Mouse (Mus musculus) adrenal gland, adult 8-10 months (tissue): ENCODE measurements around the gene Gm20388. TPM values are rescaled to one million over a fixed set of nuclear protein-coding genes. Genes with fewer than 3 reads are reported as not detected.

Experiments
- DNase-seq: peaks from one replicate; pipeline ENCODE4 v3.0.0; 2022
- total RNA-seq, 4 experiments: library from RNA; stranded (reverse); gene quantifications; 2 replicates each; pipeline ENCODE4 v1.2.4; 2022

Gene Gm20388
- total RNA-seq, 4 experiments from 2014 or later = 1.7 to 16.9 (median 5.8) TPM

DNA sequence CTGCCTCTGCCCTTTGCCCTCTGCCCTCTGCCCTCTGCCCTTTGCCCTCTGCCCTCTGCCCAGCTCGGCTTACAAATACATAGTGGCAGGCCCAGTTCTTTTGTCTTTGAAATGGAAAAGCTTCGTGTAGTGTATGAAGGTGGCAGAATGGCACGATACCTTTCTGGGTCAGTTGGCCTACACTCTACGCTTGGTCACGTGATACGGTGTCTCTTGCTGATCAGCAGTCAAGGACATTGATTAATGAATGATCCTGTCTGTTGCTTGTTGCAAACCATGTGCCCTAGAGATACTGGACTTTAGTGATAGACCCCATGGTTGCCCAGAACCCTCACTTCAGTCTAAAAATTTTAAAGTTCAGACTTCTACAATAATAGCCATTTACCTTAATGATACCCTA is 4400.5 kb downstream of the Gm20388 start:
- no peak for DNase-seq

DNA sequence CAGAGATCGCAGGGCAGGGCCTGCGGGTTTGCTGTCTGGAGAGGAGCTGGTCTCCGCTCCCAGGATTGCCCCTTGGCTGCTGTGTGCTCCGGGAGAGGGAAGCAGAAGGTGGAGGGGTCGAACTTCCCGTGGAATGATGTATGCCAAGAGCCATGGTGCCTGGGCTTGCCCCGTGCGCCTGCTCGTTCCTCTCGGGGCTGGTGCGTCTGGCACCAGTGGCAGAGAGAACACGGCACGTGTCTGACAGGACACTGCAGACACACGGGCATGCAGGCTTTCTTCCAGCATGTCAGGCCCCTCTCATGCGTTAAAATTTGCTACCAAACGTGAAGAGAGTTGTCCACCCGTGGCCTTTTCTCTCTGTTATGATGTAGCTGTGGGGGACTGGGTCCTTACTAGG is 4401.1 kb downstream of the Gm20388 start:
- no peak for DNase-seq

DNA sequence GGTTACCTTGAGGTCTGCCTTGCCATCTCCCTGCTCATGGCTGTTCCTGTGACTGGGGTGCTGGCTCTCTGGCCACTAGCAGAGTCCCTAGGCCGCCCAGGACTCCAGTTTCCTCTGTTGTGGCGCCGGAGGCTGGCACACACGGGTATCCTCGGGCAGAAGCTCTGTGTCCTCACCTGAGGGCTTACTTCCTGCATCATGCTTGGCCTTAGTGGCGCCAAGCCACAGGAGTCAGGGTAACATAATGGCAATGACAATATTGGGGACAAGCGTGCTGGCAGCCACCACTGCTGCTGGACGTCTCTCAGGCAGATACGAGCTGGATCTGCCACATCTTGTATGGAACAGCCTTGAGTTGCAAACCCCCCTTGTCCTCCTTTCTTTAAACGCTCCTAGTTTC is 4401.6 kb downstream of the Gm20388 start:
- DNase-seq = no peak

DNA sequence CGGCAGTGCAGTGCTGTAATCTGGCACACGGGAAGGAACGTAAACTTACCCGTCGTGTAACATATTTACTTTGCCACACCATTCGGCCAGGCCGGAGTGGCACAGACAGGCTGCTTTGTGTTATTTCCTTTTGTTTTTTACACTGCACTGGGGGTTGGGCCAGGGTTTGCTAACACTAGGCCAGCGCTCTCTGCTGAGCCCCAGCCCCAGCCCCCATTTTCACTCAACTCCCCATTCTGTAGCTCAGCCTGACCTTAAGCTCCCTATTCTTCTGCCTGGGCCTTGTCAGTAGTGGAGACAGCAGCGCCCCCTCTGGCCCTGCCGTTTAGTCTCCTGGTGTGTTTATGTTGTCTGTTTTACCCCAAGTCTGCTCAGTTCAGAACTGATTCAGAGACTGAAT is 4404.2 kb downstream of the Gm20388 start:
- DNase-seq = no peak

DNA sequence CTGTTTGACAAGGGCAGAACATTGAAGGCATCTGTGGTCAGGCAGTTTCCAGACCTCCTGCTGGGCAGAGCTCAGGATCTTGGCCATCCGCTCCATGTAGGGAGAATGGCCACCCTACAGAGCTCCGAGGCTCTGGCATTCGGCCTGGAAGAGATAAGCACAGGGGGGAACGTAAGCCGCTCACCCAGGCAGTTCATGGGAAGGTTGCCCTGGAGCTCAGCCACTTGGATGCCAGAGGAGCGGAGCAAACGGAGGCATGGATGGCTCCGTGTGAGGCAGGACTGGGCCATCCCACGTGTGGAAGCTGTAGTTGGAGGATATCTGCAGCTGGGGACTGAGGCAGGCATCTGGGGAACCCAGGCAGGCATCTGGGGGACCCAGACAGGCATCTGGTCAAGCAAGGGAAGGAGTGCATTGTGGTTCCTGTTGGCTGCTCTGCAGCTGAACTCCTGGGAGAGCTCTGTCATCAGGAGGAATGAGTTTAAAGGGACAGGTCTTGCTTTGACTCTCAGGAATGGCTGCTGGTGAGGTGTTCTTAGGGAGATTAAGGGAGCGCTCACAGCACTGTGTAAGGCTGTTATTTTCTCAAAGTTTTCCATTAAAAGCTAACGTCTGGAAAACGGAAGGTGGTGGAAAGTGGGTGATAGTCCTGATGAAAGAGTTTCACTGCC is 4406.0 kb downstream of the Gm20388 start:
- peak; percentile 55 for DNase-seq

DNA sequence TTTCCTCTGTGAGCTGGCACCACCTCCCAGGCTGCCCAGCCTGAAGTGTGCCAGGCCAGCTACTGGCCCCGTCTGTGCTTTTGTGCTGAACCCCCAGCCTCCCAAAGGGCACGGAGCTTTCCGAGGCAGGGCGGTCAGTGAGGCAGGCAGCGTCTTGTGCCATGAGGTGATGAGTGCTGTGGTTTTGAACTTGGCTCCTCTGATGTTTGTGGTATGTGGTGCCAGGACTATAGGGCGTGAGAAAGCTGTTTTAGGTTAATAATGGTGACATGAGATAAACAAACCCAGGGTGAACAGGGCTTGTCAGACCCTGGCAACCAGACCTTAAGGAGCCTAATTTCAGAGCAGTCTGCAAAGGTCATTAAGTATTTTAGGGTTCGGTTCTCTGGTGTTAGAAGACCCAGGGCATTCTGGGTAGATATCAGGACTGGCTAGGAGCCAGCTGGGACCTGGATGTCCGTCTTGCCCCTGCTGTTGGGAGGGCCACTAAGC is 4406.6 kb downstream of the Gm20388 start:
- DNase-seq = no peak

DNA sequence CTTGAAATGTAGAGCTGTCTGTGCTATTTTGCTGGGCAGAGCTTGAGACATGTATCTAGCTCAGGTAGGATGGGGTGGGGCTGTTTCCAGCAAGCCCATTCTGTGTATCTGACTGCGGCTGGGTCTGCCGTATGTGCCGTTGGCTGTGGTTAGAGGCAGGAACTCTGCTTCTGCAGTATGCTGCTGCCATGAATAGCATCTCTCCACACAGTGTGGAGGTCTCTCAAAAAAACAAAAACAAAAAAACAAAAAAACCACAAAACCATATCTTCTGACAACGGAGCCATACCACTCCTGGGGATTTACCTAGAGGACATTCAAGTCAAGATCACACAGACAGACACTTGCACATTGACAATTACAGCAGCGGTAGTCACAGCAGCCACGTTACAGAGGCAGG is 4407.2 kb downstream of the Gm20388 start:
- DNase-seq = no peak

DNA sequence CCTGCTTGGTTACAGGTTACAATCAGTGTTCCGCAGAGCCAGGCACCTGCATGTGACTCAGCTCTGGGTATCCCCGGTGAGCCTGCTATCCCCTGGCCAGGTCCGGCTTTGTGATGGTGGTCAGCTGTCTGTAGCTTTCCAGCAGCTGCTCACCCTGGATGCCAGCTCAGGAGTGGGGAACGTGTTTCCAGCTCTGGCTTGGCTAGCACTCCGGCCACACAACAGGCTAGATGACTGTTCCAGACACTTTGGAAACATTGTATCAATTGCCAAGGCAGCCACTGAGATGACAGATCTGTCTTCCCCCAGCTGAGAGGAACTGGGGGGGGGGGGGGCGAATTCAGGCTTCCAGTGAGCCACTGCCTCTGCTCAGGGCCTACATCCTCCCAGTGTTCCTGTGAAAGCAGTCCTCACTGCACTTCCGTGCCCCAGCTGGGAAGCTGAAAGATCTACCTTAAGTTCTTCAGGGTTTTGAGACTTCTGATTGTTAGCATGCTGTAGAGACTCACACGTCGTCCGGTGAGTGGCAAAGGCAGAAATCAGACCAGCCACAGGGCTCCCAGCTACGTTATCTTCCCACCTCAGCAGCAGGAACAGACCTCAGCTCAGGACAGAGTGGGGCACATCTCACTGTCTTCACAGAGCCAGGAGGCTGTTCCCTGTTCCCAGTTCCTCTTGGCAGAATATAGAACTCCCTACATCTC is 4408.1 kb downstream of the Gm20388 start:
- DNase-seq = no peak

DNA sequence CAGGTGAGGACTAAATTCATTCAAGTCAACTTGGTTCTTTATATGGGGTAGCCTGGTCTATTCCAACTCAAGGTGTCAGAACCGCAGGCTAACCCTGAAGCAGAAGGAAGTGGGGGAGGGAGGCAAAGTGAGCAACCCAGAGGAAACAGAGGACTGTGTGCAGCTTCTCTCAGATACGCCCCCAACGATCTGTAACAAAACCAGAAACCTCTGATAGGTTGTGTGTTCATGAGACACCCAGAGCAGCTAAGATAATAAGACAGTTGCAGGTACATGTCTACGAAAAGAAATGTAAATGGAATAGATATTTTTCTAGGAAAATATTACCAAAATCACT is 4408.6 kb downstream of the Gm20388 start:
- no peak for DNase-seq

DNA sequence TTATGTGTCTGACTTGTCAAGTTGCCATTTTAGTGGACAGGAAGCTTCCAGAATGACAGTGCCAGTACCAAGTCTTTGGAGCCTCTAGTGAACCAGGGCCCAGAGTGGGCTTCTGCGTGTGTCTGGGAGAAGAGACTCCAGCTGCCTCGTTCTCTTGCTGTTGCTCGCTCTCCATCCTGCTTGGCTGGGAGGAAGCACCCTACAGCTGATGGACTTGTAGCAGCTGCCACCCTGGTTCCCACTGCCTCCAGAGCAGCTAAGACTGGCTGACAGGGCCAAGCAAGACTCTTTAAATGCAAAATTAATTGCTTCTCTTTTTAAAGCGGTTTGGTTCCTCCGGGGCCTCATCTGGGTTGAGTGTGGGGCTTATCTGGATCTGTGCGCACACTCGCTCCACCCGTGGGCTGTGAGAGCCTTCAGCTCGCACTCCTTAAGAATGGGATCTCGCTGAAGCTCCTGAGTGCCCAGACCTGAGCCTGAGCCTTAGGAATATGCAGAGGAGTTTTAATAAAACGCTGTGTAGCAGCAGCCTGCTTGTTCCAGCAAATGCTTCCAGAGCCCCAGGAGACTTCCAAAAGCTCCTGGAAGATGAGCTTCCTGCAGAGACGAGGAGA is 4410.7 kb downstream of the Gm20388 start:
- DNase-seq = no peak

DNA sequence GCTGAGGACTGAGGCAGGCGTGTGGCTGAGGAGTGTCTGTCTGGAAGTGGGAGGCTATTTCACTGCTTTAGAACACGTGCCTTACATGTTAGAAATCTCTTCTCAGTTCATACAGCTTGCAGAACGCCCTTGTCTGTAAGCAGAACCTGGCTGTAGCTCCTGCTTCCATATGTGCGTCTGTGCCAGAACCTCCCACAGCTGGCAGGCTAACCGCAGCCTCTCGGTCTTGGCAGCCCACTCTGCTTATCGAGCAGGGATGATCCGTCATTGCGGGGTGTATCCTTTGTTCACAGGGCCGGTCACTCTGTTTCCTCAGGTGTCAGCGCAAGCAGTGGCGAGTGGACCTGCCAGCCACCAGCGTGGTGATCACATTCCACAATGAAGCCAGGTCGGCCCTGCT is 4412.7 kb downstream of the Gm20388 start:
- DNase-seq = no peak

DNA sequence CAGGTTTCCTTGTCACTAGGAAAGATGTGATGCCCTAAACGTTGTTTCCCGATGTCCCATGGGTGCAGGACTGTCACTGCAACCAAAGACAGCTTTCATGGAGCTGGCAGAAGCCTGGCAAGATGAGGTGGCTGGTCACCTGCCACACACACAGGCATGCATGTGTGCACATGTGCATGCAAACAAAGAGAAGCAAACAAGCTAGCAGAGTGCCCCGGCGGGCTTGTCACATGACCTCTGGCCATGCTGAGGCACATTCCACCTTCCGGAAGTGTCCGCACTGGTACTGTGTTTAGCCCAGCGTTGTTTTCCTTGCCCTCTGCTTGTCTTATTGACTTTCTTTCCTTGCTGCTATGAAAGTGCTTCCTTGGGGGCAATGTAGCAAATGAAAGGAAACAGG is 4417.6 kb downstream of the Gm20388 start:
- no peak for DNase-seq

DNA sequence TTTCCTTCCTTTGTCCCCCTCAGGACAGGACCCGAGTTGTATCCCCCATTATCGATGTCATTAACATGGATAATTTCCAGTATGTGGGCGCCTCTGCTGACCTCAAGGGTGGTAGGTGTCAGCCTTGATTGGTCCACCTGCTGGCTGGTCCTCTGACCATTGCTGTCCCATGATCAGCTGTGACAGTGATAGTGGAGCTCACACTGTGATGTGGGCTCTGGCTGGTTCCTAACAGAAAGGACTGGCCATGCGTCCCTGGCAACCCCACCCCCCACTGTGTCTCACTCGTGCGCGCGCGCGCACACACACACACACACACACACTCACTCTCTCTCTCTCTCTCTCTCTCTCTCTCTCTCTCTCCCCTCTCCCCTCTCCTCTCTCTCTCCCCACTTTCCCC is 4419.0 kb downstream of the Gm20388 start:
- DNase-seq = no peak

DNA sequence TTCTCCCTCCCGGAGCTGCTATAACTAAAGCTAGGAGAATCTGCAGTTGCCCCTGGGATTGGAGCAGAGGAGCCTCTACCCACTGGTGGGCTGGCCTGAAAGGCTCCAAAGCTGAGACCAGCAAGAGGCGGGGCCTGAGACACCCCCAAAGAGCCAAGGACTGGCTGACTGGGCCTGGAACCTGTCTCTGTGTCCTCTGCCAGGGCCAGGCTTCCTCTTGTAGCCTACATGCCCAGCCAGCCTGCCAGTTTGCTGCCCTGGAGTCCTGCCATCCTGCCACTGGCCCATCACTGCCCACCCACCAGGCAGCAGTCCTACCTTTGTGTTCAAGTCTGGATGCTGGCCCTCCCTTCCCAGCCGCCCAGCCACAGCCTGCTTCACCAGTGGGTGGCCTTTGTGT is 4419.8 kb downstream of the Gm20388 start:
- no peak for DNase-seq

DNA sequence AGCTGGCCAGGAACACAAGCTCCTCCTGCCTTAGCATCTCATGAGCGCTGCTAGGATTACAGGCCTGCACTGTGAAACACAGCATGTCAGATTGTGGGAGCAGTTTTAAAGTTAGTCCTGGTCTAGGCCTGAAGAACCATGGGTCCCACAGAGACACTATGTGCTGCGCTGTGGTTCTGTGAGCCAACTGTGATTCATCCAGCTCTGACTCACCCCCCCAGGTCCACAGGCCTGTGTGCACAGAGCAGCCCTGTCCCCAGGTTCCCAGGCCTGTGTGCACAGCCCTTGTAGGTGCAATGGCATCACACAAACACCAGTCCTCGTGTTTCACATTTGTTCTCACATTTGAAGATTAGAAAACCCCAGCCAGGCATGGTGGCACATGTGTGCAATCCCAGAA is 4420.5 kb downstream of the Gm20388 start:
- peak; percentile 29 for DNase-seq

DNA sequence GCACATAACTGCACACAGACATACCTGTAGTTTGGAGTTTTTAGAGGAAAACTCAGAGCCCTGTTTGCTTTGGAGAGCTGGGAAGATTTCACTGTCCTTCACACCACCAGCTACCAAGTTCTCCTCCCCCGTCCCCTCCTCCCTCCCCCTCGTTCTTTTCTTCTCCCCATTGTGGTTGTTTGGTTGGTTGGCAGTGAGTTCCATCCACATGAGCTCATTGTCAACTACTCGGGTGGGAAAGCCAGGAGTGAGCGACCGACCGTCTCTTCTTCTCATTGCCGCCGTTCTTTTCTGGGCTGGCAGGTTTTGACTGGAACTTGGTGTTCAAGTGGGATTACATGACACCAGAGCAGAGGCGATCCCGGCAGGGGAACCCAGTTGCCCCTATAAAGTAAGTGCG is 4421.1 kb downstream of the Gm20388 start:
- no peak for DNase-seq

DNA sequence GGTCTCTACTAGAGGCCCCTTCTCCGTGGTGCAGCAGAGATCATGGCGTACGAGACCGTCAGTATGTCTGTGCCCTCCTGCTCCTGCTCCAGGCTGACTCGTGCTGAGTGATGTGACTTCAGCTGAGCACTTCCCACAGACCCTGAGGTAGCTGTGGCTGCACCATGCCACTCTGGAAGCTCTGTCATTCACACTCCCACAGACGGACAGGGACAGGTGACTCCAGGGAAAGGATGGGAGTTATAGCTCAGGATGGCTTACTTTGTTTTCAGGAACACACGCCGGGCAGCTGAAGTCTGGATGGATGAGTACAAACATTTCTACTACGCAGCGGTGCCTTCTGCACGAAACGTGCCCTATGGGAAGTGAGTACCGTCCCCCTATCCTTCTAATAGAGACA is 4425.7 kb downstream of the Gm20388 start:
- DNase-seq = no peak

DNA sequence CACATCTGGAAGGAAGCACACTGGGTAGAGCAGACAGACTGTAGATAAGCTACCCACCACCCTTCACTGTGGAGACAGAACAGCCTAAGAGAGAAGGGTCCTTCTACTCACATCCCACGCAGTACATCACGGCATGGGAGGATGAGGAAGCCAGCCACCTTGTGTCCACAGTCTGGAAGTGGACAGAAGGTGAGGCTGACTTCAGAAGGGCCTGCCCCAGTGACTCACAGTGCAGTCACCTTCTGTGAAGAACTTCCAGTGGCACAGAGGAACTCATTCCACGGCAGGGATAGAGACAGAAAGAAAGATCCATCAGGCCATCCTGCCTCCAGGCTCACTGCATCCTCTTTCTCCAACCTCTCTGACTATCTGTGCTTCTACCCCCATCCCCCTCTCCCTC is 4429.1 kb downstream of the Gm20388 start:
- DNase-seq = no peak

DNA sequence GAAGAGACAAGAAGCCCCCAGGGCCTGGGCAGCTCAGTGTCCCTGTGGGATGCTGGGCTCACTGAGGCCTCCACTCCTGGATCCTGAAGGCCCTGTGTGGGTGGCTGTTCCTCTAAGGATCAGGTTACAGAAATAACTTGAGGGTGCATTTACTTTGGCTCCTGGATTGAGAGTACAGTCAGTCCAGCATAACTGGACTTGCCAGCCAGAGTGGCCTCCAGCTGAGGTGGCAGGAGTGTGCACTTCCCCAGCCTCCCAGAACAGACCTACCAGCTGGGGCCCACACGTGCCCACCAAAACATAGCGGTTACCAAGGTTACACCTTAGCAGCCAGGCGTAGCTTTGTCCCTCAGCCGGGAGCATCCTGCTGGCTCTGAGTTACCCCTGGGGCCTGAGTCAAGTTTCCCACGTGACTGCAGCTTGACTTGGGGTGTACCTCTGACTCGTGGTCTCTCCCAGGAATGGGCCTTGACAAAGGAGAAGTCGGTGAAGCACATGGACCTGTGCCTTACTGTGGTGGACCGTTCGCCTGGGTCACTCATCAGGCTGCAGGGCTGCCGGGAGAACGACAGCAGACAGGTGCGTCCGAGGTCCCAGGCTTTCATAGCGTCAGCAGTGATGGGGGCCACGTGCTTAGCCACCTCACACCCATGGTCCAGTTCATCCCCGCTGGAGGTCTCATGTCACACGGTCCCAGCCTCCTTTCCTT is 4429.9 kb downstream of the Gm20388 start:
- DNase-seq = no peak

DNA sequence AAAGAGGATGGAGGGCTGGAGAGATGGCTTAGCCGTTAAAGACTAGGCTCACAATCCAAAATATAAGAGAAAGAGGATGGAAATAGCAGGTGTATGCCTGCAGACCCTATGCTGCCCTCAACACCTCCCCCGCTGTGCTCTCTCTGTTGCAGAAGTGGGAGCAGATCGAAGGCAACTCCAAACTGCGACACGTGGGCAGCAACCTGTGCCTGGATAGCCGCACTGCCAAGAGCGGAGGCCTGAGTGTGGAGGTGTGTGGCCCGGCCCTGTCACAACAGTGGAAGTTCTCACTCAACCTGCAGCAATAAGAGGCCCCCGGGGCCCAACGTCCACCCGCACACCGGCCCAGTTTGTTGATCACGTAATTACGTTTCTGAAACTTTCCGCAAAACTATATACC is 4432.5 kb downstream of the Gm20388 start:
- no peak for DNase-seq

DNA sequence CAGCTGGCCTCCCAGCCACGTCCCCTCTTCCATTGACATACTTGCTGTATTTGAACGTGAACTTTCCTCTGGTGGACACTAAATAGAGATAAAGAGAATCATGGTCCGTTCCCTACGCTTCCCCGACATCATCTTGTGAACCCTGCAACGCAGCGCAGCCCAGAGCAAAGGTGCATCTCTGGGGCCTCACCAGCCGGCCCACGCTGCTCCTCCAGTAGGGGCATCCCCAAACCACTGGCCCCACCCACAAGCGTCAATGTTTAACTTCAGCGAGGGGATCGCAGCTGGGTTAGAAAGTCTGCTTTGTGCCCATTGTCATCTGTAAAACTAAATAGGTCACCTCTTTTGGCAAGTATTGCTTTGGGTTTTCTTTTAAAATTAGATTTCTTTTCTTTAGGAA is 4433.4 kb downstream of the Gm20388 start:
- no peak for DNase-seq

DNA sequence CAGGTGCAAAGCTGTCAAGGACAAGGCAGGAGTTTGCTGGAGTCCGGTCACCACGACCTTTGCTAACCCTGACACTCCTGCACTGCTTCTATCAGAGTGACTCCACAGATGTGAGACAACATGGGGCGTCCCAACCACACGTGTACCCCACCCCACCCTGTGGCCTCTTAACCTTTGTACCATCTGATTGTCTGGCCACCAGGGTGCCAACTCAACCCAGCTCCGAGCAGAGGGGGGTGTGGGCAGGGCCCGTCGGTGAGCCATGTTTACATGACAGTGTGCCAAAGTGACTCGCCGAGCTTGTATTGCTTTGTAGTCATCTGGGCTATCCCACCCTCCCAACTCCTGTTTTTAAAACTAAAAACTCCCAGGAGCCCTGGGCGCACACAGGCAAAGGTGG is 4434.5 kb downstream of the Gm20388 start:
- DNase-seq = no peak

DNA sequence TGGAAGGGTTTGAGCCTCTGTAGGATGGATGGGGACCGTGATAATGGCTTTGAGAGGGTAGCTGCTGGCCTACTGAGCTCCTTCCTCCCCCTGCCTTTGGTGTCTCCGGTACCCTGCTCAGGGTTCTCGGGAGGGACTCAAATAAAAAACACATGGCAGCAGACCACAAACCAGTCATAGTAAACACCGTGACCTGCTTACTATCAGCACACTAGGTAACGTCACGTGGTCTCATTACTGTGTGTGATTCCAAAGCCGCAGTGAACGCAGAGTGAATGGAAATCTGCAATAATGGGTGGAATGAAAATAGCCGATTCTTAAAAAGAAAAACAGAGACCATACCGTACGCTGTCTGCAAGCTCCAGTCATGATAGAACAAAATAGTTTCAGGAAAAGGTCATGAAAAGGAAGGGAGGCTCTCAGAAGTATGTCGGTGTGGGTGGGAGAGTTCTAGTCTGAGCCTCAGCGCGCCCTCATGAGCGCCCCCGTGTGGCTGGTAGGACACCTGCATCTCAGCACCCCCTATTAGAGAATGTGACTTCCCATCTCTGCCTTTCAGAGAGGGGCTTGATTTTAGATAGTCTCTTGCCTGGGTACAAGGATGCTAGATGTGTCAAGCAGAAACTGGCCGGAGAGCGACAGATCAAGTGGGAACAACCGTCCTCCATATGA is 4436.3 kb downstream of the Gm20388 start:
- no peak for DNase-seq
